Mouse (Mus musculus): Measurements from ENCODE around the gene Kng2. TPM values are rescaled to one million over a fixed set of nuclear protein-coding genes. Genes with fewer than 3 reads are reported as not detected.
"Not testable (repeated sequence)": the region's sequence is repeated elsewhere in the genome, so short reads cannot be mapped to it uniquely, and the experiment has no call there.

Kng2 gene
- polyA plus RNA-seq, 1 experiment from 2014 or later = 0.76 TPM

DNA sequence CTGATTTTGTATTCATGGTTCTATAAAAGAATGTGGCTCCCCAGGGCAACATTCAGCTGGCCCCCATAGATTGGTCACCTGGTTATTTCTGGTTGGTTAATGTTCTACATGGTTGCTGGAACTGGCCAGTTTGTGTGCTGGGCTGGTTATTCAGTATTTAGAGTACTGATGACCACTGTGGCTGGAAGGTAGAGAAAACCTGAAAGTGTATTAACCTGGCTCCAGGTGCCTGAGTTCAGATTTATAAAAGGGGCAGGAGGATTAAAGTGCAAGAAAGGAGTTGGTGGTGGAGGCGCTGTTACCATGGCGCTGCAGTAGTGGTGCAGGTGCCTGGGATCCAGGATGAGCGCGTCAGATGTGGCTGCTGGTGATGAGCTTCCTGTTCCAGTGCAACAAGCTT, 4.4 kb upstream of the Kng2 start:
- WGBS = 92% methylated on average over 4 of the region's 4 CpGs
- Histone ChIP-seq H3K4me3 (ENCODE audit: low read length) (no peak overlapping the region), H3K4me1 (ENCODE audit: control insufficient read depth, insufficient read depth, low read length) (no peaks in the 10 kb centered on the region), H3K9me3 (ENCODE audit: control insufficient read depth, low read length) (no peaks in the 10 kb centered on the region), H3K4me2 (ENCODE audit: low read depth, low read length) (no peak overlapping the region), H3K27me3 (replicated peaks; ENCODE audit: control insufficient read depth, insufficient read depth, low read length) (no peaks in the 10 kb centered on the region), H3K36me3 (ENCODE audit: control insufficient read depth, insufficient read depth, low read length) (no peaks in the 10 kb centered on the region), H3K9ac (ENCODE audit: low read depth, low read length) (no peak overlapping the region), H3K27ac (ENCODE audit: low read length) (no peak overlapping the region)
- ATAC-seq = no peak

GRCm38 (mm10) chr16:23030673-23031435, 1.6 kb upstream of the Kng2 start:
- Histone ChIP-seq H3K27ac (ENCODE audit: low read length) (no peak overlapping the region), H3K36me3 (ENCODE audit: control insufficient read depth, insufficient read depth, low read length) (no peaks in the 10 kb centered on the region), H3K27me3 (replicated peaks; ENCODE audit: control insufficient read depth, insufficient read depth, low read length) (no peaks in the 10 kb centered on the region), H3K9ac (ENCODE audit: low read depth, low read length) (no peak overlapping the region), H3K4me2 (ENCODE audit: low read depth, low read length) (no peak overlapping the region), H3K4me1 (ENCODE audit: control insufficient read depth, insufficient read depth, low read length) (no peaks in the 10 kb centered on the region), H3K9me3 (ENCODE audit: control insufficient read depth, low read length) (no peaks in the 10 kb centered on the region), H3K4me3 (ENCODE audit: low read length) (no peak overlapping the region)
- ATAC-seq = no peak
- WGBS = 85% methylated on average over 5 of the region's 5 CpGs

GRCm38 (mm10) chr16:23027341-23027740, 1.9 kb downstream of the Kng2 start:
- 34% methylated on average over 3 of the region's 3 CpGs for WGBS
- not testable (repeated sequence) for H3K36me3 ChIP-seq (ENCODE audit: control insufficient read depth, insufficient read depth, low read length)

DNA sequence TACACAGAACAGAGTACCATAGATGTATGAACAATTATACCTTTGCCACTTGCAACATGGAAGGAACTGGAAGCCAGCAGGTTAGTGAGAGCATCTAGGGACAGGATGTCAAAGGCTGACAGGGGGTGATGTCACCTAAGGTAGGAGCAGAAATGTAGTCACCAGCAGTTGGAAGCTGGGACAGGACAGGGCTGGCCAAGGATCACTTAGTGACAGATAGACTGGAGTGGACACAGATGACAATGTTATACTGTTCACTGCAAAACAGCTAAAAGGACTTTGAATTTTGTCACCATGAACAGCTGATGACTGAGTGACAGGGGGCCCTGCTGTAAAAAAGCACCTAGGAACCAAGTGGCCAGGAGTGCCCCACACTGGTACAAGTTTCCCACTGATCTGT, 2.7 kb downstream of the Kng2 start:
- Histone ChIP-seq H3K9ac (ENCODE audit: low read depth, low read length) (no peak overlapping the region), H3K36me3 (ENCODE audit: control insufficient read depth, insufficient read depth, low read length) (no peaks in the 10 kb centered on the region), H3K27ac (ENCODE audit: low read length) (no peak overlapping the region), H3K4me2 (ENCODE audit: low read depth, low read length) (no peak overlapping the region), H3K4me1 (ENCODE audit: control insufficient read depth, insufficient read depth, low read length) (no peaks in the 10 kb centered on the region), H3K4me3 (ENCODE audit: low read length) (no peak overlapping the region), H3K9me3 (ENCODE audit: control insufficient read depth, low read length) (no peaks in the 10 kb centered on the region), H3K27me3 (replicated peaks; ENCODE audit: control insufficient read depth, insufficient read depth, low read length) (no peaks in the 10 kb centered on the region)
- ATAC-seq = peak; percentile 36; the same call in 1 of the 2 replicates

More at GRCm38 (mm10) chr16:23027341-23027740, 1.9 kb downstream of the Kng2 start:
- not testable (repeated sequence) for H3K9me3 ChIP-seq (ENCODE audit: control insufficient read depth, low read length); H3K27ac ChIP-seq (ENCODE audit: low read length); H3K9ac ChIP-seq (ENCODE audit: low read depth, low read length); H3K4me3 ChIP-seq (ENCODE audit: low read length); H3K4me2 ChIP-seq (ENCODE audit: low read depth, low read length); H3K4me1 ChIP-seq (ENCODE audit: control insufficient read depth, insufficient read depth, low read length); ATAC-seq; H3K27me3 ChIP-seq (replicated peaks; ENCODE audit: control insufficient read depth, insufficient read depth, low read length)

DNA sequence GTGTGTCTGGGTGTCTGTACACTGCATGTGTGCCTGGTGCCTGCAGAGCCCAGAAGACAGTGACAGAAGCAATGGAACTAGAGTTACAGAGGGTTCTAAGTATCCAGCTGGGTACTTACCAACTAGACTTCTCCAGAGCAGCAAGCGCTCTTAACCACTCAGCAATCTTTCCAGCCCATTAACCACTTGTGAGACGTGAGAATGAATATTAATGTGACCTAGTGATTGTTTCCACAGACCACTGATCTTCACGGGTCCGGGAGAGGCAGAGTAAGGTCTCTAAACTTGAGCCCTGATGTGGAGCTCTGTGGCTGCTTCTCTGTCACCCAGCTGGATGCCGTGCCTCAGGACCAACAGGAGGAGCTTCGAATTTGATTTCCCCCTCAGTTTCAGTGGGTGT, 4.2 kb downstream of the Kng2 start:
- no peak overlapping the region for H3K27ac ChIP-seq (ENCODE audit: low read length)
- no peak for ATAC-seq

GRCm38 (mm10) chr16:23020571-23020970, 8.7 kb downstream of the Kng2 start:
- WGBS = 50% methylated on average over 1 of the region's 1 CpGs
- not testable (repeated sequence) for ATAC-seq; H3K4me2 ChIP-seq (ENCODE audit: low read depth, low read length)

More for the DNA sequence above, 4.2 kb downstream of the Kng2 start:
- H3K4me1 ChIP-seq (ENCODE audit: control insufficient read depth, insufficient read depth, low read length) = no peaks in the 10 kb centered on the region
- H3K36me3 ChIP-seq (ENCODE audit: control insufficient read depth, insufficient read depth, low read length) = no peaks in the 10 kb centered on the region
- H3K9ac ChIP-seq (ENCODE audit: low read depth, low read length) = no peak overlapping the region
- H3K27me3 ChIP-seq (replicated peaks; ENCODE audit: control insufficient read depth, insufficient read depth, low read length) = no peaks in the 10 kb centered on the region
- H3K4me2 ChIP-seq (ENCODE audit: low read depth, low read length) = no peak overlapping the region
- H3K9me3 ChIP-seq (ENCODE audit: control insufficient read depth, low read length) = no peaks in the 10 kb centered on the region
- WGBS = 68% methylated on average over 6 of the region's 6 CpGs
- no peak overlapping the region for H3K4me3 ChIP-seq (ENCODE audit: low read length)

DNA sequence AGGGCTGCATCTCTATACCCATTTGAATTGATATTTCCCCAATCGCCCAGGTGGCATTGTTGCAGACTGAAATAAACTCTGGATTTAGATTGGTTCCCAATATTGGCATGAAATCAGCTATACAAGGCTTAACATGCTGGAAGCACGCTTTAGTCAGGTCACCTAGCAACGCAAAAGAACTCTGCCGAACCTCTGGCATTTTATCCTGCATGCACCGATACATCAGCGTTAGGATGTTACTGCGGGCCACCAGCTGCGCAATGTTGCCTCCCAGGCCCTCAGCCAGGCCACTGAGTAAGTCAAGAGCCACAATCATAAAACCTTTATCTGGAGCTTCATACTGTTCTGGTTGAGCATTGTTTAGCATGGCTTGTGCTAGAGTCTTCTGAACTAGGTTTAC, 14.6 kb downstream of the Kng2 start:
- not testable (repeated sequence) for H3K27ac ChIP-seq (ENCODE audit: low read length); H3K4me1 ChIP-seq (ENCODE audit: control insufficient read depth, insufficient read depth, low read length); H3K4me3 ChIP-seq (ENCODE audit: low read length); H3K9ac ChIP-seq (ENCODE audit: low read depth, low read length); H3K4me2 ChIP-seq (ENCODE audit: low read depth, low read length); H3K36me3 ChIP-seq (ENCODE audit: control insufficient read depth, insufficient read depth, low read length); H3K27me3 ChIP-seq (replicated peaks; ENCODE audit: control insufficient read depth, insufficient read depth, low read length); ATAC-seq; H3K9me3 ChIP-seq (ENCODE audit: control insufficient read depth, low read length)
- WGBS = 79% methylated on average over 8 of the region's 8 CpGs

More at GRCm38 (mm10) chr16:23020571-23020970, 8.7 kb downstream of the Kng2 start:
- H3K9me3 ChIP-seq (ENCODE audit: control insufficient read depth, low read length); H3K4me3 ChIP-seq (ENCODE audit: low read length); H3K4me1 ChIP-seq (ENCODE audit: control insufficient read depth, insufficient read depth, low read length); H3K9ac ChIP-seq (ENCODE audit: low read depth, low read length); H3K27me3 ChIP-seq (replicated peaks; ENCODE audit: control insufficient read depth, insufficient read depth, low read length); H3K27ac ChIP-seq (ENCODE audit: low read length); H3K36me3 ChIP-seq (ENCODE audit: control insufficient read depth, insufficient read depth, low read length): not testable (repeated sequence)

- ATAC-seq = not testable (repeated sequence)
Observed at GRCm38 (mm10) chr16:23013786-23014185, 15.5 kb downstream of the Kng2 start.

GRCm38 (mm10) chr16:22996951-22997350, 32.3 kb downstream of the Kng2 start:
- not testable (repeated sequence) for H3K4me2 ChIP-seq (ENCODE audit: low read depth, low read length); ATAC-seq; H3K27ac ChIP-seq (ENCODE audit: low read length); H3K4me3 ChIP-seq (ENCODE audit: low read length); H3K9me3 ChIP-seq (ENCODE audit: control insufficient read depth, low read length); H3K36me3 ChIP-seq (ENCODE audit: control insufficient read depth, insufficient read depth, low read length); H3K27me3 ChIP-seq (replicated peaks; ENCODE audit: control insufficient read depth, insufficient read depth, low read length); H3K9ac ChIP-seq (ENCODE audit: low read depth, low read length); H3K4me1 ChIP-seq (ENCODE audit: control insufficient read depth, insufficient read depth, low read length)
- 77% methylated on average over 3 of the region's 3 CpGs for WGBS

More at GRCm38 (mm10) chr16:23013786-23014185, 15.5 kb downstream of the Kng2 start:
- H3K36me3 ChIP-seq (ENCODE audit: control insufficient read depth, insufficient read depth, low read length); H3K9ac ChIP-seq (ENCODE audit: low read depth, low read length); H3K4me1 ChIP-seq (ENCODE audit: control insufficient read depth, insufficient read depth, low read length); H3K4me2 ChIP-seq (ENCODE audit: low read depth, low read length); H3K9me3 ChIP-seq (ENCODE audit: control insufficient read depth, low read length); H3K27ac ChIP-seq (ENCODE audit: low read length); H3K4me3 ChIP-seq (ENCODE audit: low read length); H3K27me3 ChIP-seq (replicated peaks; ENCODE audit: control insufficient read depth, insufficient read depth, low read length): not testable (repeated sequence)
- 74% methylated on average over 2 of the region's 2 CpGs for WGBS
